Mouse (Mus musculus): Measurements from ENCODE around the gene Olfr1477.
"Not testable (repeated sequence)": the region's sequence is repeated elsewhere in the genome, so short reads cannot be mapped to it uniquely, and the experiment has no call there.

Olfr1477 gene

GRCm38 (mm10) chr19:13500246-13500645, at the start of gene Olfr1477:
Olfr1477 (plus strand) TSS chr19:13500546.
- DNase-seq (ENCODE audit: low read depth) = no peak

GRCm38 (mm10) chr19:13455986-13456385, 44.4 kb upstream of the Olfr1477 start, which contains the start of gene Olfr1472:
Olfr1472 (minus strand) TSS chr19:13456086.
- no peak for DNase-seq (ENCODE audit: low read depth)

- not testable (repeated sequence) for DNase-seq (ENCODE audit: low read depth)
Measured at GRCm38 (mm10) chr19:13469265-13469664, 31.1 kb upstream of the Olfr1477 start, which contains the start of gene Olfr1474. Olfr1474 (plus strand) TSS chr19:13469565.

GRCm38 (mm10) chr19:13480096-13480495, 20.2 kb upstream of the Olfr1477 start, which contains the start of gene Olfr1475:
Olfr1475 (minus strand) TSS chr19:13480196.
- no peak for DNase-seq (ENCODE audit: low read depth)

- DNase-seq (ENCODE audit: low read depth) = no peak
Measured at GRCm38 (mm10) chr19:13527613-13528012, 27.3 kb downstream of the Olfr1477 start, which contains the start of gene Olfr1480. Olfr1480 (plus strand) TSS chr19:13527913.
